Mouse (Mus musculus) kidney, embryonic 14.5 days (tissue): ENCODE measurements around the gene Orc3. TPM values are rescaled to one million over a fixed set of nuclear protein-coding genes. Genes with fewer than 3 reads are reported as not detected.

Experiments used
- polyA plus RNA-seq: library from polyadenylated mRNA; unstranded; fragments of >200 nt; fragmentation: Nextera tagmentation; extraction: Ambion mirVana; gene quantifications from 2 replicates; pipeline ENCODE4 v1.2.1, GENCODE M21; 2014

Gene Orc3
- polyA plus RNA-seq, 1 experiment from 2014 or later, result 111 TPM

Other genes starting within 250 kb of the Orc3 start
- 72.4 and 77.2 TPM in 2 replicates for gene Akirin2, start 64.0 kb downstream of the Orc3 start, polyA plus RNA-seq
- gene Rars2, start within 50 bp of the Orc3 start, polyA plus RNA-seq, result 68.9 and 75.5 TPM in 2 replicates
- gene Slc35a1, start 72.5 kb upstream of the Orc3 start, polyA plus RNA-seq, result 60.4 and 69.2 TPM in 2 replicates
- gene Cfap206, start 115.3 kb upstream of the Orc3 start, polyA plus RNA-seq, result 0.69 and 1.8 TPM in 2 replicates
- not detected in 2 replicates for gene Gm136, start 141.3 kb upstream of the Orc3 start, polyA plus RNA-seq
- 48.7 and 67.9 TPM in 2 replicates for gene Smim8, start 163.5 kb upstream of the Orc3 start, polyA plus RNA-seq